Mouse (Mus musculus) T-helper 1 cell (primary cell): ENCODE measurements at regions not wholly inside any gene's neighbourhood (a gene's known extent, or its start where the extent isn't known, plus 50 kb on each side); places are given as distances from the start of the nearest gene placed in this dataset.

ENCODE experiments used
- in situ Hi-C: fragments of 300-600 bp; cut with MboI, MseI; formaldehyde crosslinking; loops from one replicate; pipeline ENCODE4 v1.15.1; 2025; ENCODE audit warnings: high pct_unique_total_duplicates

- in situ Hi-C loops = no loop called here
These were observed 100.2 kb upstream of the Ccnd2 start for GRCm38 (mm10) chr6:127252000-127252721.

- in situ Hi-C loops = no loop called here
These were observed 101.9 kb upstream of the Ccnd2 start for GRCm38 (mm10) chr6:127253935-127254334.

GRCm38 (mm10) chr6:127263903-127264680 is 112.1 kb upstream of the Ccnd2 start:
- in situ Hi-C loops = no loop called here

- in situ Hi-C loops = no loop called here
These were observed 113.2 kb upstream of the Ccnd2 start for GRCm38 (mm10) chr6:127265063-127265775.

- in situ Hi-C loops = no loop called here
These were observed 114.2 kb upstream of the Ccnd2 start for GRCm38 (mm10) chr6:127265901-127266812.

- in situ Hi-C loops = no loop called here
These were observed 114.8 kb upstream of the Ccnd2 start for GRCm38 (mm10) chr6:127266813-127267165.

GRCm38 (mm10) chr6:127269021-127269420 is 117.0 kb upstream of the Ccnd2 start:
- in situ Hi-C loops = no loop called here

GRCm38 (mm10) chr6:127269525-127270044 is 117.6 kb upstream of the Ccnd2 start:
- in situ Hi-C loops = loop anchor here (5.0 to 10.0 kb wide), 3 partner anchors 83 to 1105 kb away; partner anchors contain the start of genes Gm44596 and Tex52

- in situ Hi-C loops = loop anchor here (5.0 to 10.0 kb wide), 3 partner anchors 82 to 1104 kb away; partner anchors contain the start of genes Gm44596 and Tex52
These were observed 118.8 kb upstream of the Ccnd2 start for GRCm38 (mm10) chr6:127270774-127271173.

GRCm38 (mm10) chr6:127271418-127271817 is 119.4 kb upstream of the Ccnd2 start:
- in situ Hi-C loops = loop anchor here (5.0 to 10.0 kb wide), 3 partner anchors 81 to 1103 kb away; partner anchors contain the start of genes Gm44596 and Tex52

- in situ Hi-C loops = loop anchor here (5.0 to 10.0 kb wide), 3 partner anchors 80 to 1102 kb away; partner anchors contain the start of genes Gm44596 and Tex52
These were observed 120.6 kb upstream of the Ccnd2 start for GRCm38 (mm10) chr6:127272630-127273029.

- in situ Hi-C loops = loop anchor here (5.0 to 25.0 kb wide), 4 partner anchors 77 to 1100 kb away; partner anchors contain the start of genes Gm44596 and Tex52
These were observed 122.9 kb upstream of the Ccnd2 start for GRCm38 (mm10) chr6:127274732-127275429.

- in situ Hi-C loops = loop anchor here (10.0 to 25.0 kb wide), 2 partner anchors 713 to 1099 kb away; partner anchors contain the start of genes Gm44596 and Tex52
These were observed 123.4 kb upstream of the Ccnd2 start for GRCm38 (mm10) chr6:127275430-127275784.

- in situ Hi-C loops = loop anchor here (10.0 to 25.0 kb wide), 2 partner anchors 714 to 1098 kb away; partner anchors contain the start of genes Gm44596 and Tex52
These were observed 124.4 kb upstream of the Ccnd2 start for GRCm38 (mm10) chr6:127276362-127276761.

- in situ Hi-C loops = loop anchor here (10.0 to 25.0 kb wide), 2 partner anchors 716 to 1096 kb away; partner anchors contain the start of genes Gm44596 and Tex52
These were observed 126.4 kb upstream of the Ccnd2 start for GRCm38 (mm10) chr6:127278402-127278801.

GRCm38 (mm10) chr6:127284226-127284625 is 132.2 kb upstream of the Ccnd2 start:
- in situ Hi-C loops = loop anchor here (25.0 kb wide), 1 partner anchor 722 kb away; no protein-coding TSS in a partner anchor

- in situ Hi-C loops = loop anchor here (25.0 kb wide), 1 partner anchor 725 kb away; no protein-coding TSS in a partner anchor
These were observed 134.9 kb upstream of the Ccnd2 start for GRCm38 (mm10) chr6:127286681-127287476.

GRCm38 (mm10) chr6:127288946-127289345 is 137.0 kb upstream of the Ccnd2 start:
- in situ Hi-C loops = loop anchor here (25.0 kb wide), 1 partner anchor 727 kb away; no protein-coding TSS in a partner anchor
